Mouse (Mus musculus): ENCODE measurements at regions not wholly inside any gene's neighbourhood (a gene's known extent, or its start where the extent isn't known, plus 50 kb on each side); places are given as distances from the start of the nearest gene placed in this dataset.

- 46% methylated on average over 10 of the region's 10 CpGs for WGBS
- H3K4me3 ChIP-seq (replicated peaks; ENCODE audit: low read length), result no peak overlapping the region
- TF ChIP-seq POLR2A (IDR thresholded peaks at IDR 0.05; ENCODE audit: borderline replicate concordance, extremely low read depth, insufficient read depth, insufficient read length), result no peak
- DNase-seq (ENCODE audit: low spot score) (no peak), ATAC-seq (ENCODE audit: low FRiP score, low read depth) (no peak)
- no peak overlapping the region for H3K4me2 ChIP-seq (replicated peaks; ENCODE audit: low read depth, low read length, severe bottlenecking)
- no peaks in the 10 kb centered on the region for H3K27me3 ChIP-seq (ENCODE audit: control insufficient read depth, insufficient read depth, low read length)
- H3K36me3 ChIP-seq (ENCODE audit: control insufficient read depth, insufficient read depth, low read length), result no peaks in the 10 kb centered on the region
- no peaks in the 10 kb centered on the region for H3K9me3 ChIP-seq (ENCODE audit: control insufficient read depth, low read length)
- H3K27ac ChIP-seq (replicated peaks; ENCODE audit: low read depth, low read length), result no peak overlapping the region
- peaks cover 5% of the 10 kb centered on the region for H3K4me1 ChIP-seq (ENCODE audit: control insufficient read depth, insufficient read depth, low read length)
- no peak overlapping the region for H3K9ac ChIP-seq (ENCODE audit: low read depth, low read length, severe bottlenecking)
These were observed 113.1 kb upstream of the Lhx8 start for GRCm38 (mm10) chr3:154443351-154444075.

GRCm38 (mm10) chr3:154441454-154441853, 111.0 kb upstream of the Lhx8 start:
- no peak overlapping the region for H3K4me3 ChIP-seq (replicated peaks; ENCODE audit: low read length)
- TF ChIP-seq POLR2A (IDR thresholded peaks at IDR 0.05; ENCODE audit: borderline replicate concordance, extremely low read depth, insufficient read depth, insufficient read length), result no peak
- H3K9ac ChIP-seq (ENCODE audit: low read depth, low read length, severe bottlenecking), result no peak overlapping the region
- H3K36me3 ChIP-seq (ENCODE audit: control insufficient read depth, insufficient read depth, low read length), result no peaks in the 10 kb centered on the region
- no peak overlapping the region for H3K27ac ChIP-seq (replicated peaks; ENCODE audit: low read depth, low read length)
- DNase-seq (ENCODE audit: low spot score) (no peak), ATAC-seq (ENCODE audit: low FRiP score, low read depth) (no peak)
- peaks cover 5% of the 10 kb centered on the region for H3K4me1 ChIP-seq (ENCODE audit: control insufficient read depth, insufficient read depth, low read length)
- H3K27me3 ChIP-seq (ENCODE audit: control insufficient read depth, insufficient read depth, low read length), result no peaks in the 10 kb centered on the region
- H3K4me2 ChIP-seq (replicated peaks; ENCODE audit: low read depth, low read length, severe bottlenecking), result no peak overlapping the region
- H3K9me3 ChIP-seq (ENCODE audit: control insufficient read depth, low read length), result no peaks in the 10 kb centered on the region

DNA sequence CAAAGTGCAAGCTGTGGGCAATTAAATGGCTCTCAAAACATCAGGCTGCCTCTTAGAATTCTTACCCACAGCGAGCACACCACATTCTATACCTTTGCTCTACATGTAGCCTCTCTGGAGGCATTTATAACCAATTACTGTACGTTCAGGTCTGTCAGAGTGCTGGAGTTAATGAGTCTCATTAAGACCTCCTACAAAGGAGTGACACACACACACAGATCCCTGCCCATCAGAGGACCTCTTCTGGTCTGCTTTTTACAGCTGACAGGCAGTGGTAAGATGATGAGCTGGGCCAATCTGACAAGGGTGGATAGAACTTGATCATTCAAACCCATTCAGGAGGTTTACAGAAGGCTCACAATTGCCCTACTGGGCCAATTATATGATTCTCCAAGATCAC, 110.4 kb upstream of the Lhx8 start:
- Histone ChIP-seq H3K9ac (ENCODE audit: low read depth, low read length, severe bottlenecking) (no peak overlapping the region), H3K27me3 (ENCODE audit: control insufficient read depth, insufficient read depth, low read length) (no peaks in the 10 kb centered on the region), H3K9me3 (ENCODE audit: control insufficient read depth, low read length) (no peaks in the 10 kb centered on the region), H3K36me3 (ENCODE audit: control insufficient read depth, insufficient read depth, low read length) (no peaks in the 10 kb centered on the region), H3K4me3 (replicated peaks; ENCODE audit: low read length) (no peak overlapping the region), H3K4me1 (ENCODE audit: control insufficient read depth, insufficient read depth, low read length) (peaks cover 5% of the 10 kb centered on the region), H3K4me2 (replicated peaks; ENCODE audit: low read depth, low read length, severe bottlenecking) (no peak overlapping the region), H3K27ac (replicated peaks; ENCODE audit: low read depth, low read length) (no peak overlapping the region)
- DNase-seq (ENCODE audit: low spot score) (no peak), ATAC-seq (ENCODE audit: low FRiP score, low read depth) (no peak)
- WGBS, result 27% methylated on average over 2 of the region's 2 CpGs
- no peak for TF ChIP-seq POLR2A (IDR thresholded peaks at IDR 0.05; ENCODE audit: borderline replicate concordance, extremely low read depth, insufficient read depth, insufficient read length)

GRCm38 (mm10) chr3:154430856-154431255, 100.4 kb upstream of the Lhx8 start:
- no peaks in the 10 kb centered on the region for H3K27me3 ChIP-seq (ENCODE audit: control insufficient read depth, insufficient read depth, low read length)
- H3K36me3 ChIP-seq (ENCODE audit: control insufficient read depth, insufficient read depth, low read length), result no peaks in the 10 kb centered on the region
- no peak overlapping the region for H3K4me2 ChIP-seq (replicated peaks; ENCODE audit: low read depth, low read length, severe bottlenecking)
- no peak for TF ChIP-seq POLR2A (IDR thresholded peaks at IDR 0.05; ENCODE audit: borderline replicate concordance, extremely low read depth, insufficient read depth, insufficient read length)
- ATAC-seq (ENCODE audit: low FRiP score, low read depth) (no peak), DNase-seq (ENCODE audit: low spot score) (no peak)
- 68% methylated on average over 7 of the region's 7 CpGs for WGBS
- H3K27ac ChIP-seq (replicated peaks; ENCODE audit: low read depth, low read length), result no peak overlapping the region
- H3K9me3 ChIP-seq (ENCODE audit: control insufficient read depth, low read length), result no peaks in the 10 kb centered on the region
- no peak overlapping the region for H3K9ac ChIP-seq (ENCODE audit: low read depth, low read length, severe bottlenecking)
- no peaks in the 10 kb centered on the region for H3K4me1 ChIP-seq (ENCODE audit: control insufficient read depth, insufficient read depth, low read length)
- H3K4me3 ChIP-seq (replicated peaks; ENCODE audit: low read length), result no peak overlapping the region

GRCm38 (mm10) chr3:154429666-154430065, 99.2 kb upstream of the Lhx8 start:
- no peaks in the 10 kb centered on the region for H3K27me3 ChIP-seq (ENCODE audit: control insufficient read depth, insufficient read depth, low read length)
- no peak for TF ChIP-seq POLR2A (IDR thresholded peaks at IDR 0.05; ENCODE audit: borderline replicate concordance, extremely low read depth, insufficient read depth, insufficient read length)
- no peak overlapping the region for H3K4me3 ChIP-seq (replicated peaks; ENCODE audit: low read length)
- H3K4me1 ChIP-seq (ENCODE audit: control insufficient read depth, insufficient read depth, low read length), result no peaks in the 10 kb centered on the region
- no peak overlapping the region for H3K9ac ChIP-seq (ENCODE audit: low read depth, low read length, severe bottlenecking)
- H3K4me2 ChIP-seq (replicated peaks; ENCODE audit: low read depth, low read length, severe bottlenecking), result no peak overlapping the region
- WGBS, result 90% methylated on average over 6 of the region's 6 CpGs
- ATAC-seq (ENCODE audit: low FRiP score, low read depth) (no peak), DNase-seq (ENCODE audit: low spot score) (no peak)
- H3K9me3 ChIP-seq (ENCODE audit: control insufficient read depth, low read length), result no peaks in the 10 kb centered on the region
- H3K36me3 ChIP-seq (ENCODE audit: control insufficient read depth, insufficient read depth, low read length), result no peaks in the 10 kb centered on the region
- H3K27ac ChIP-seq (replicated peaks; ENCODE audit: low read depth, low read length), result no peak overlapping the region

All from limb, embryonic 14.5 days (tissue).